Mouse (Mus musculus): Measurements from ENCODE around the gene Layn. TPM values are rescaled to one million over a fixed set of nuclear protein-coding genes. Genes with fewer than 3 reads are reported as not detected.

Layn gene
- 2.2 TPM for polyA plus RNA-seq (2014; fragmentation: Illumina TruSeq; extraction: RNeasy Lipid Tissue Mini Kit (QIAGEN cat#74804); ENCODE audit: low read depth, low replicate concordance)

GRCm38 (mm10) chr9:51076979-51077315 is at the start of gene Layn:
TSS of gene Layn (minus strand) at chr9:51077094.

GRCm38 (mm10) chr9:51101756-51102425 is 25.0 kb upstream of the Layn start, which contains the start of gene 4833427G06Rik:
TSS of gene 4833427G06Rik (minus strand) at chr9:51102078.

GRCm38 (mm10) chr9:51060601-51061000 is 16.3 kb downstream of the Layn start, which contains the start of gene Btg4:
TSS of gene Btg4 (plus strand) at chr9:51060901.

GRCm38 (mm10) chr9:51008841-51009655 is 67.8 kb downstream of the Layn start, which contains the start of gene Sik2:
TSS of gene Sik2 (minus strand) at chr9:51009073.

Other genes with a start within 250 kb of the Layn start
- 29.4 TPM for gene Ppp2r1b, start 231.8 kb downstream of the Layn start, polyA plus RNA-seq (2014; fragmentation: Illumina TruSeq; extraction: RNeasy Lipid Tissue Mini Kit (QIAGEN cat#74804); ENCODE audit: low read depth, low replicate concordance)
- 22.6 TPM for gene Sik2, start 68.0 kb downstream of the Layn start, polyA plus RNA-seq (2014; fragmentation: Illumina TruSeq; extraction: RNeasy Lipid Tissue Mini Kit (QIAGEN cat#74804); ENCODE audit: low read depth, low replicate concordance)
- not detected for gene Btg4, start 16.2 kb downstream of the Layn start, polyA plus RNA-seq (2014; fragmentation: Illumina TruSeq; extraction: RNeasy Lipid Tissue Mini Kit (QIAGEN cat#74804); ENCODE audit: low read depth, low replicate concordance)
- not detected for gene 4833427G06Rik, start 25.0 kb upstream of the Layn start, polyA plus RNA-seq (2014; fragmentation: Illumina TruSeq; extraction: RNeasy Lipid Tissue Mini Kit (QIAGEN cat#74804); ENCODE audit: low read depth, low replicate concordance)
- gene Gm32742, start 88.4 kb upstream of the Layn start, polyA plus RNA-seq (2014; fragmentation: Illumina TruSeq; extraction: RNeasy Lipid Tissue Mini Kit (QIAGEN cat#74804); ENCODE audit: low read depth, low replicate concordance), result 0.95 TPM
- gene Pou2af1, start 136.6 kb upstream of the Layn start, polyA plus RNA-seq (2014; fragmentation: Illumina TruSeq; extraction: RNeasy Lipid Tissue Mini Kit (QIAGEN cat#74804); ENCODE audit: low read depth, low replicate concordance), result 35.4 TPM
- 2.3 TPM for gene Colca2, start 201.5 kb upstream of the Layn start, polyA plus RNA-seq (2014; fragmentation: Illumina TruSeq; extraction: RNeasy Lipid Tissue Mini Kit (QIAGEN cat#74804); ENCODE audit: low read depth, low replicate concordance)

All from sigmoid colon, adult 10 weeks (tissue).